Mouse (Mus musculus) hindbrain, embryonic 10.5 days (tissue): ENCODE data around the gene Ppp4c. TPM values are rescaled to one million over a fixed set of nuclear protein-coding genes. Genes with fewer than 3 reads are reported as not detected.
"Not testable (repeated sequence)": the region's sequence is repeated elsewhere in the genome, so short reads cannot be mapped to it uniquely, and the experiment has no call there.

Experiments used
- DNase-seq: peaks from one replicate; pipeline ENCODE4 v3.0.0-alpha.2; 2017; ENCODE audit warnings: low spot score
- H3K27ac ChIP-seq: fragments of 300-500 bp; sonication (generic); 2 replicates; pipeline ENCODE4 v1.5.1; 2016; ENCODE audit warnings: mild to moderate bottlenecking, moderate library complexity
- H3K27me3 ChIP-seq: fragments of 300-500 bp; sonication (generic); 2 replicates; pipeline ENCODE4 v1.6.1; 2016; ENCODE audit warnings: mild to moderate bottlenecking; ENCODE audit not compliant: poor library complexity, insufficient read depth, severe bottlenecking
- H3K36me3 ChIP-seq: fragments of 300-500 bp; sonication (generic); 2 replicates; pipeline ENCODE4 v1.6.1; 2016; ENCODE audit warnings: mild to moderate bottlenecking, moderate library complexity
- H3K4me1 ChIP-seq: fragments of 300-500 bp; sonication (generic); replicated peaks from 2 replicates; pipeline ENCODE4 v1.6.1; 2016; ENCODE audit warnings: mild to moderate bottlenecking
- H3K4me3 ChIP-seq: fragments of 300-500 bp; sonication (generic); 2 replicates; pipeline ENCODE4 v1.5.1; 2016; ENCODE audit warnings: mild to moderate bottlenecking, moderate library complexity
- H3K9me3 ChIP-seq: fragments of 300-500 bp; sonication (generic); 2 replicates; pipeline ENCODE4 v1.6.1; 2016; ENCODE audit warnings: mild to moderate bottlenecking, moderate library complexity
- WGBS: fragments of 180-500 bp; shearing (Covaris S2); methylation state at CpG from one replicate; pipeline ENCODE4 v1.1.7; 2016; 5-methylcytosine and 5-hydroxymethylcytosine counted together
- polyA plus RNA-seq: library from polyadenylated mRNA; unstranded; fragments of >200 nt; fragmentation: Nextera tagmentation; extraction: Ambion mirVana; gene quantifications from 2 replicates; pipeline ENCODE4 v1.2.1, GENCODE M21; 2016

The Ppp4c gene
- polyA plus RNA-seq, 1 experiment from 2014 or later = 411 TPM

GRCm38 (mm10) chr7:126786142-126786541 is 6.2 kb downstream of the Ppp4c start:
- 94% methylated on average over 14 of the region's 14 CpGs for WGBS
- H3K9me3 ChIP-seq = no peaks in the 10 kb centered on the region
- H3K4me3 ChIP-seq = no peak overlapping the region
- no peak for DNase-seq
- no peaks in the 10 kb centered on the region for H3K27me3 ChIP-seq
- peaks cover 33% of the 10 kb centered on the region for H3K4me1 ChIP-seq
- no peak overlapping the region for H3K27ac ChIP-seq
- peaks cover 85% of the 10 kb centered on the region for H3K36me3 ChIP-seq

- Histone ChIP-seq H3K27me3 (no peaks in the 10 kb centered on the region), H3K4me1 (peaks cover 33% of the 10 kb centered on the region), H3K27ac (no peak overlapping the region), H3K36me3 (peaks cover 75% of the 10 kb centered on the region), H3K9me3 (no peaks in the 10 kb centered on the region), H3K4me3 (no peak overlapping the region)
- DNase-seq = no peak
- WGBS = 82% methylated on average over 4 of the region's 4 CpGs
Measured at GRCm38 (mm10) chr7:126785056-126785455, 7.2 kb downstream of the Ppp4c start.

- peaks cover 37% of the 10 kb centered on the region for H3K4me1 ChIP-seq
- H3K27me3 ChIP-seq = no peaks in the 10 kb centered on the region
- no peak overlapping the region for H3K27ac ChIP-seq
- peaks cover 69% of the 10 kb centered on the region for H3K36me3 ChIP-seq
- H3K4me3 ChIP-seq = no peak overlapping the region
- H3K9me3 ChIP-seq = no peaks in the 10 kb centered on the region
- no peak for DNase-seq
- WGBS = 90% methylated on average over 7 of the region's 7 CpGs
Measured at GRCm38 (mm10) chr7:126784469-126784868, 7.8 kb downstream of the Ppp4c start.

- Histone ChIP-seq H3K9me3 (no peaks in the 10 kb centered on the region), H3K27me3 (no peaks in the 10 kb centered on the region), H3K27ac (0 out of 2 replicates have a peak overlapping the region, but pooled peaks have one; percentile 2), H3K36me3 (peaks cover 51% of the 10 kb centered on the region), H3K4me3 (no peak overlapping the region), H3K4me1 (peaks cover 46% of the 10 kb centered on the region)
- 82% methylated on average over 13 of the region's 13 CpGs for WGBS
- no peak for DNase-seq
Measured at GRCm38 (mm10) chr7:126782693-126783092, 9.6 kb downstream of the Ppp4c start.

GRCm38 (mm10) chr7:126781661-126782370 is 10.5 kb downstream of the Ppp4c start:
- H3K27me3 ChIP-seq = no peaks in the 10 kb centered on the region
- H3K9me3 ChIP-seq = no peaks in the 10 kb centered on the region
- H3K4me3 ChIP-seq = peak overlapping the region; percentile 57; the same call in 1 of the 2 replicates
- peaks cover 55% of the 10 kb centered on the region for H3K4me1 ChIP-seq
- H3K36me3 ChIP-seq = peaks cover 42% of the 10 kb centered on the region
- peak; percentile 9 for DNase-seq
- H3K27ac ChIP-seq = peak overlapping the region; percentile 87
- 38% methylated on average over 11 of the region's 11 CpGs for WGBS

- H3K36me3 ChIP-seq = peaks cover 35% of the 10 kb centered on the region
- peak within 1 kb of the TSS; percentile 57 for H3K4me3 ChIP-seq
- peaks cover 61% of the 10 kb centered on the region for H3K4me1 ChIP-seq
- WGBS = 7% methylated on average over 22 of the region's 22 CpGs
- H3K27ac ChIP-seq = peak within 1 kb of the TSS; percentile 87
- no peaks in the 10 kb centered on the region for H3K27me3 ChIP-seq
- no peak for DNase-seq
- H3K9me3 ChIP-seq = no peaks in the 10 kb centered on the region
Measured at GRCm38 (mm10) chr7:126780971-126781635, 11.2 kb downstream of the Ppp4c start, which contains the start of gene Tbx6. Tbx6 (plus strand) TSS chr7:126781483.

GRCm38 (mm10) chr7:126779983-126780970 is 12.0 kb downstream of the Ppp4c start:
- peaks cover 67% of the 10 kb centered on the region for H3K4me1 ChIP-seq
- H3K27ac ChIP-seq = peak overlapping the region; percentile 87
- peak overlapping the region; percentile 57 for H3K4me3 ChIP-seq
- no peaks in the 10 kb centered on the region for H3K9me3 ChIP-seq
- 2% methylated on average over 21 of the region's 21 CpGs for WGBS
- peak; percentile 90 for DNase-seq
- no peaks in the 10 kb centered on the region for H3K27me3 ChIP-seq
- H3K36me3 ChIP-seq = peaks cover 27% of the 10 kb centered on the region

- not testable (repeated sequence) for DNase-seq, H3K27me3 ChIP-seq, H3K9me3 ChIP-seq, H3K4me3 ChIP-seq
- 89% methylated on average over 7 of the region's 7 CpGs for WGBS
- Histone ChIP-seq H3K27ac (peak overlapping the region; percentile 87; the same call in 1 of the 2 replicates), H3K36me3 (peaks cover 15% of the 10 kb centered on the region), H3K4me1 (peaks cover 67% of the 10 kb centered on the region)
Measured at GRCm38 (mm10) chr7:126779101-126779500, 13.2 kb downstream of the Ppp4c start.

GRCm38 (mm10) chr7:126778147-126778546 is 14.1 kb downstream of the Ppp4c start:
- H3K4me3 ChIP-seq = peak overlapping the region; percentile 89

GRCm38 (mm10) chr7:126777476-126777875 is 14.8 kb downstream of the Ppp4c start:
- H3K27ac ChIP-seq = peak overlapping the region; percentile 98
- no peaks in the 10 kb centered on the region for H3K9me3 ChIP-seq
- 47% methylated on average over 10 of the region's 10 CpGs for WGBS
- peaks cover 11% of the 10 kb centered on the region for H3K36me3 ChIP-seq
- H3K4me3 ChIP-seq = peak overlapping the region; percentile 89
- peak; percentile 9 for DNase-seq
- no peaks in the 10 kb centered on the region for H3K27me3 ChIP-seq
- peaks cover 59% of the 10 kb centered on the region for H3K4me1 ChIP-seq

More at GRCm38 (mm10) chr7:126778147-126778546, 14.1 kb downstream of the Ppp4c start:
- Histone ChIP-seq H3K36me3 (peaks cover 12% of the 10 kb centered on the region), H3K4me1 (peaks cover 66% of the 10 kb centered on the region), H3K27me3 (no peaks in the 10 kb centered on the region), H3K27ac (peak overlapping the region; percentile 98), H3K9me3 (no peaks in the 10 kb centered on the region)
- DNase-seq = no peak
- WGBS = 68% methylated on average over 3 of the region's 3 CpGs

GRCm38 (mm10) chr7:126776598-126777057 is 15.7 kb downstream of the Ppp4c start, which contains the start of gene Ypel3:
Ypel3 (plus strand) TSS chr7:126776955.
- under 1% methylated on average over 37 of the region's 37 CpGs for WGBS
- no peaks in the 10 kb centered on the region for H3K27me3 ChIP-seq
- H3K36me3 ChIP-seq = peaks cover 11% of the 10 kb centered on the region; the same call in 1 of the 2 replicates
- peak within 1 kb of the TSS; percentile 89 for H3K4me3 ChIP-seq
- no peaks in the 10 kb centered on the region for H3K9me3 ChIP-seq
- H3K4me1 ChIP-seq = peaks cover 51% of the 10 kb centered on the region
- peak within 1 kb of the TSS; percentile 98 for H3K27ac ChIP-seq
- peak; percentile 93 for DNase-seq

- 68% methylated on average over 3 of the region's 3 CpGs for WGBS
- no peaks in the 10 kb centered on the region for H3K27me3 ChIP-seq
- no peaks in the 10 kb centered on the region for H3K9me3 ChIP-seq
- peaks cover 44% of the 10 kb centered on the region for H3K4me1 ChIP-seq
- peak overlapping the region; percentile 89 for H3K4me3 ChIP-seq
- H3K36me3 ChIP-seq = peaks cover 15% of the 10 kb centered on the region
- peak overlapping the region; percentile 98 for H3K27ac ChIP-seq
- no peak for DNase-seq
Measured at GRCm38 (mm10) chr7:126775978-126776234, 16.4 kb downstream of the Ppp4c start.
